Mouse (Mus musculus): ENCODE results near the gene Zyx. TPM values are rescaled to one million over a fixed set of nuclear protein-coding genes. Genes with fewer than 3 reads are reported as not detected.

Gene Zyx
- polyA plus RNA-seq, 1 experiment from 2014 or later: 52.4 TPM

GRCm38 (mm10) chr6:42372001-42372400, 22.6 kb downstream of the Zyx start:
- peak; percentile 18; the same call in 1 of the 2 replicates for ATAC-seq
- WGBS: 13% methylated on average over 3 of the region's 3 CpGs
- no peak overlapping the region for H3K27ac ChIP-seq (ENCODE audit: low read depth, low read length)

GRCm38 (mm10) chr6:42372421-42372815, 23.0 kb downstream of the Zyx start:
- H3K27ac ChIP-seq (ENCODE audit: low read depth, low read length): no peak overlapping the region
- no peak overlapping the region for H3K9ac ChIP-seq (ENCODE audit: low read depth, low read length)
- peak overlapping the region; percentile 97 for H3K4me2 ChIP-seq (ENCODE audit: low read length)
- H3K36me3 ChIP-seq (ENCODE audit: control insufficient read depth, insufficient read depth, low read length): no peaks in the 10 kb centered on the region
- H3K9me3 ChIP-seq (ENCODE audit: control insufficient read depth, low read length): no peaks in the 10 kb centered on the region
- no peaks in the 10 kb centered on the region; the same call in 1 of the 2 replicates for H3K27me3 ChIP-seq (replicated peaks; ENCODE audit: control insufficient read depth, insufficient read depth, low read length)
- peak; percentile 16; the same call in 1 of the 2 replicates for ATAC-seq
- H3K4me1 ChIP-seq (ENCODE audit: control insufficient read depth, insufficient read depth, low read depth, low read length): peaks cover 14% of the 10 kb centered on the region
- 32% methylated on average over 9 of the region's 9 CpGs for WGBS
- peak overlapping the region; percentile 49; the same call in 1 of the 2 replicates for H3K4me3 ChIP-seq (ENCODE audit: low read length)

More at GRCm38 (mm10) chr6:42372001-42372400, 22.6 kb downstream of the Zyx start:
- no peak overlapping the region for H3K4me3 ChIP-seq (ENCODE audit: low read length)
- no peak overlapping the region for H3K9ac ChIP-seq (ENCODE audit: low read depth, low read length)
- no peak overlapping the region for H3K4me2 ChIP-seq (ENCODE audit: low read length)
- no peaks in the 10 kb centered on the region for H3K9me3 ChIP-seq (ENCODE audit: control insufficient read depth, low read length)
- H3K4me1 ChIP-seq (ENCODE audit: control insufficient read depth, insufficient read depth, low read depth, low read length): peaks cover 14% of the 10 kb centered on the region
- H3K36me3 ChIP-seq (ENCODE audit: control insufficient read depth, insufficient read depth, low read length): no peaks in the 10 kb centered on the region
- H3K27me3 ChIP-seq (replicated peaks; ENCODE audit: control insufficient read depth, insufficient read depth, low read length): no peaks in the 10 kb centered on the region; the same call in 1 of the 2 replicates

- Histone ChIP-seq H3K9ac (ENCODE audit: low read depth, low read length) (peak within 1 kb of the TSS; percentile 54), H3K4me1 (ENCODE audit: control insufficient read depth, insufficient read depth, low read depth, low read length) (peaks cover 14% of the 10 kb centered on the region), H3K4me2 (ENCODE audit: low read length) (peak within 1 kb of the TSS; percentile 97), H3K27ac (ENCODE audit: low read depth, low read length) (no peak within 1 kb of the TSS), H3K36me3 (ENCODE audit: control insufficient read depth, insufficient read depth, low read length) (no peaks in the 10 kb centered on the region), H3K27me3 (replicated peaks; ENCODE audit: control insufficient read depth, insufficient read depth, low read length) (no peaks in the 10 kb centered on the region; the same call in 1 of the 2 replicates), H3K4me3 (ENCODE audit: low read length) (peak within 1 kb of the TSS; percentile 49), H3K9me3 (ENCODE audit: control insufficient read depth, low read length) (no peaks in the 10 kb centered on the region)
- ATAC-seq: peak; percentile 69
- under 1% methylated on average over 29 of the region's 36 CpGs for WGBS
Measured at GRCm38 (mm10) chr6:42372816-42373547, 23.6 kb downstream of the Zyx start, which contains the start of gene Epha1. TSS of gene Epha1 (minus strand) at chr6:42373268.

GRCm38 (mm10) chr6:42373669-42374430, 24.4 kb downstream of the Zyx start:
- H3K4me1 ChIP-seq (ENCODE audit: control insufficient read depth, insufficient read depth, low read depth, low read length): peaks cover 14% of the 10 kb centered on the region
- H3K27ac ChIP-seq (ENCODE audit: low read depth, low read length): no peak overlapping the region
- H3K27me3 ChIP-seq (replicated peaks; ENCODE audit: control insufficient read depth, insufficient read depth, low read length): no peaks in the 10 kb centered on the region; the same call in 1 of the 2 replicates
- H3K4me3 ChIP-seq (ENCODE audit: low read length): peak overlapping the region; percentile 49
- peak overlapping the region; percentile 97 for H3K4me2 ChIP-seq (ENCODE audit: low read length)
- no peak for ATAC-seq
- H3K9ac ChIP-seq (ENCODE audit: low read depth, low read length): peak overlapping the region; percentile 39
- 38% methylated on average over 7 of the region's 7 CpGs for WGBS
- H3K9me3 ChIP-seq (ENCODE audit: control insufficient read depth, low read length): no peaks in the 10 kb centered on the region
- H3K36me3 ChIP-seq (ENCODE audit: control insufficient read depth, insufficient read depth, low read length): no peaks in the 10 kb centered on the region

GRCm38 (mm10) chr6:42374701-42375100, 25.3 kb downstream of the Zyx start:
- peaks cover 14% of the 10 kb centered on the region for H3K4me1 ChIP-seq (ENCODE audit: control insufficient read depth, insufficient read depth, low read depth, low read length)
- 75% methylated on average over 4 of the region's 4 CpGs for WGBS
- no peak for ATAC-seq
- no peaks in the 10 kb centered on the region for H3K9me3 ChIP-seq (ENCODE audit: control insufficient read depth, low read length)
- no peak overlapping the region for H3K4me3 ChIP-seq (ENCODE audit: low read length)
- H3K27me3 ChIP-seq (replicated peaks; ENCODE audit: control insufficient read depth, insufficient read depth, low read length): no peaks in the 10 kb centered on the region; the same call in 1 of the 2 replicates
- H3K9ac ChIP-seq (ENCODE audit: low read depth, low read length): no peak overlapping the region
- no peak overlapping the region for H3K27ac ChIP-seq (ENCODE audit: low read depth, low read length)
- no peak overlapping the region for H3K4me2 ChIP-seq (ENCODE audit: low read length)
- no peaks in the 10 kb centered on the region for H3K36me3 ChIP-seq (ENCODE audit: control insufficient read depth, insufficient read depth, low read length)

- Histone ChIP-seq H3K4me3 (ENCODE audit: low read length) (no peak overlapping the region), H3K4me2 (ENCODE audit: low read length) (no peak overlapping the region), H3K27me3 (replicated peaks; ENCODE audit: control insufficient read depth, insufficient read depth, low read length) (no peaks in the 10 kb centered on the region; the same call in 1 of the 2 replicates), H3K9ac (ENCODE audit: low read depth, low read length) (no peak overlapping the region), H3K27ac (ENCODE audit: low read depth, low read length) (no peak overlapping the region), H3K4me1 (ENCODE audit: control insufficient read depth, insufficient read depth, low read depth, low read length) (peaks cover 14% of the 10 kb centered on the region), H3K36me3 (ENCODE audit: control insufficient read depth, insufficient read depth, low read length) (no peaks in the 10 kb centered on the region), H3K9me3 (ENCODE audit: control insufficient read depth, low read length) (no peaks in the 10 kb centered on the region)
- no peak for ATAC-seq
- WGBS: 95% methylated on average over 2 of the region's 2 CpGs
Measured at GRCm38 (mm10) chr6:42375131-42375530, 25.7 kb downstream of the Zyx start.

- H3K27me3 ChIP-seq (replicated peaks; ENCODE audit: control insufficient read depth, insufficient read depth, low read length): no peaks in the 10 kb centered on the region; the same call in 1 of the 2 replicates
- H3K4me1 ChIP-seq (ENCODE audit: control insufficient read depth, insufficient read depth, low read depth, low read length): peaks cover 14% of the 10 kb centered on the region
- H3K36me3 ChIP-seq (ENCODE audit: control insufficient read depth, insufficient read depth, low read length): no peaks in the 10 kb centered on the region
- no peak overlapping the region for H3K9ac ChIP-seq (ENCODE audit: low read depth, low read length)
- WGBS: 48% methylated on average over 4 of the region's 4 CpGs
- no peaks in the 10 kb centered on the region for H3K9me3 ChIP-seq (ENCODE audit: control insufficient read depth, low read length)
- H3K27ac ChIP-seq (ENCODE audit: low read depth, low read length): no peak overlapping the region
- no peak for ATAC-seq
- H3K4me2 ChIP-seq (ENCODE audit: low read length): no peak overlapping the region
- H3K4me3 ChIP-seq (ENCODE audit: low read length): no peak overlapping the region
Measured at GRCm38 (mm10) chr6:42376016-42376415, 26.6 kb downstream of the Zyx start.

GRCm38 (mm10) chr6:42376504-42377019, 27.1 kb downstream of the Zyx start:
- H3K4me1 ChIP-seq (ENCODE audit: control insufficient read depth, insufficient read depth, low read depth, low read length): peaks cover 14% of the 10 kb centered on the region
- H3K4me3 ChIP-seq (ENCODE audit: low read length): no peak overlapping the region
- H3K27ac ChIP-seq (ENCODE audit: low read depth, low read length): no peak overlapping the region
- no peaks in the 10 kb centered on the region for H3K9me3 ChIP-seq (ENCODE audit: control insufficient read depth, low read length)
- no peaks in the 10 kb centered on the region; the same call in 1 of the 2 replicates for H3K27me3 ChIP-seq (replicated peaks; ENCODE audit: control insufficient read depth, insufficient read depth, low read length)
- 87% methylated on average over 6 of the region's 6 CpGs for WGBS
- no peak for ATAC-seq
- H3K4me2 ChIP-seq (ENCODE audit: low read length): no peak overlapping the region
- H3K9ac ChIP-seq (ENCODE audit: low read depth, low read length): no peak overlapping the region; the same call in 1 of the 2 replicates
- no peaks in the 10 kb centered on the region for H3K36me3 ChIP-seq (ENCODE audit: control insufficient read depth, insufficient read depth, low read length)

GRCm38 (mm10) chr6:42377280-42377679, 27.9 kb downstream of the Zyx start:
- 82% methylated on average over 5 of the region's 5 CpGs for WGBS
- no peaks in the 10 kb centered on the region for H3K9me3 ChIP-seq (ENCODE audit: control insufficient read depth, low read length)
- no peak overlapping the region for H3K27ac ChIP-seq (ENCODE audit: low read depth, low read length)
- no peak overlapping the region for H3K4me3 ChIP-seq (ENCODE audit: low read length)
- ATAC-seq: no peak
- H3K36me3 ChIP-seq (ENCODE audit: control insufficient read depth, insufficient read depth, low read length): no peaks in the 10 kb centered on the region
- H3K27me3 ChIP-seq (replicated peaks; ENCODE audit: control insufficient read depth, insufficient read depth, low read length): no peaks in the 10 kb centered on the region; the same call in 1 of the 2 replicates
- H3K4me2 ChIP-seq (ENCODE audit: low read length): no peak overlapping the region
- peaks cover 14% of the 10 kb centered on the region for H3K4me1 ChIP-seq (ENCODE audit: control insufficient read depth, insufficient read depth, low read depth, low read length)
- H3K9ac ChIP-seq (ENCODE audit: low read depth, low read length): no peak overlapping the region
